ENCODE assay signal across 22 mouse cellular contexts in the genomic region with DNA sequence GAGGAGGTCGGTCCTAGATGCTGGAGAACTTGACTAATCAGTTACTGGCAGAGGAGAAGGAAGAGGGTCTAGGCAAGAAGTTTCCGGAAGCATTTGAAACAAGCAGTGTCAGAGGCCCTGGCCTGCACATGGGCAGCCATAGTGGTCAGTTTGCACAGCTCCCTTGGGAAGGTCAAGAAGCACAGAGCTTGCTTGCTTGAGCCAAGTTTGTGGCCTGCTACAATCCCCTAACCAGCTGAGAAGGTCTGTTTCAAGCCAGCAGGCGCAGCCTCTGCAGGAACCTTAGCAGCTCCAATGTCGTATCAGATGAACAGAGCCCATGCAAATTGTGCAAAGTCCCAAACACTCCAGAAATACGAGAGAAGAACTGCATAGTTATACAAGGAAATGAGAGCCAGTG. TPM values are rescaled to one million over a fixed set of nuclear protein-coding genes. Genes with fewer than 3 reads are reported as not detected.
DNase-seq lines count a peak whose midpoint lies in the region; ATAC-seq and TF ChIP-seq lines count a peak whose summit lies in the region.
"Had no signal": no experiment of that assay in that cellular context is flagged by ENCODE, and none has a peak within 500 bp of the region (broad histone marks: within the 10 kb centered on the region; RNA-seq: fewer than 3 reads in every experiment).

No protein-coding gene starts in this region.

- H3K36me3 ChIP-seq in intestine, embryonic 16.5 days (ENCODE audit: control insufficient read depth, insufficient read depth, low read length): peaks cover 10% of the 10 kb centered on the region; the same call in 1 of the 2 replicates
- peaks cover 15% of the 10 kb centered on the region for H3K36me3 ChIP-seq in intestine, embryonic 15.5 days
- H3K36me3 ChIP-seq in intestine, postnatal 0 days (ENCODE audit: control insufficient read depth, insufficient read depth): peaks cover 52% of the 10 kb centered on the region
- H3K36me3 ChIP-seq in small intestine, adult 2 months (ENCODE audit: control insufficient read depth, insufficient read depth, low read length): peaks cover 50% of the 10 kb centered on the region

- H3K9me3 ChIP-seq in intestine, embryonic 16.5 days (ENCODE audit: control insufficient read depth, low read length): no peaks in the 10 kb centered on the region
- no peaks in the 10 kb centered on the region for H3K9me3 ChIP-seq in intestine, embryonic 15.5 days
- H3K9me3 ChIP-seq in intestine, postnatal 0 days (ENCODE audit: control insufficient read depth): no peaks in the 10 kb centered on the region
- H3K9me3 ChIP-seq: embryonic facial prominence, embryonic 10.5 days; forebrain, embryonic 10.5 days; heart, embryonic 13.5 days; hindbrain, embryonic 12.5 days had no signal

- no peak overlapping the region for H3K4me3 ChIP-seq in intestine, embryonic 16.5 days (ENCODE audit: low read length)
- no peak overlapping the region for H3K4me3 ChIP-seq in intestine, embryonic 15.5 days (replicated peaks)
- H3K4me3 ChIP-seq in intestine, postnatal 0 days (ENCODE audit: low read depth, low read length): no peak overlapping the region
- H3K4me3 ChIP-seq in small intestine, adult 2 months (ENCODE audit: low read depth, low read length): no peak overlapping the region
- H3K4me3 ChIP-seq: embryonic facial prominence, embryonic 10.5 days; forebrain, embryonic 10.5 days; gastrocnemius, adult 2 months; heart, embryonic 13.5 days; hindbrain, embryonic 12.5 days had no signal

- WGBS in intestine, embryonic 16.5 days: 74% methylated on average over 5 of the region's 5 CpGs
- 76% methylated on average over 5 of the region's 5 CpGs for WGBS in intestine, embryonic 15.5 days
- WGBS in intestine, postnatal 0 days: 62% methylated on average over 5 of the region's 5 CpGs
- WGBS in small intestine, adult 2 months: 68% methylated on average over 5 of the region's 5 CpGs

- no peak for TF ChIP-seq POLR2A in small intestine, adult 2 months (IDR thresholded peaks at IDR 0.05; ENCODE audit: low read depth, low read length)

- no peaks in the 10 kb centered on the region for H3K27me3 ChIP-seq in intestine, embryonic 16.5 days (replicated peaks; ENCODE audit: control insufficient read depth, insufficient read depth, low read length)
- no peaks in the 10 kb centered on the region for H3K27me3 ChIP-seq in intestine, embryonic 15.5 days (replicated peaks)
- H3K27me3 ChIP-seq in intestine, postnatal 0 days (replicated peaks; ENCODE audit: control insufficient read depth, insufficient read depth, low read length): no peaks in the 10 kb centered on the region
- no peaks in the 10 kb centered on the region for H3K27me3 ChIP-seq in small intestine, adult 2 months (ENCODE audit: control insufficient read depth, insufficient read depth, low read length)
- H3K27me3 ChIP-seq: CH12.LX; heart, embryonic 13.5 days; hindbrain, embryonic 12.5 days; Patski had no signal

- no peak overlapping the region for H3K9ac ChIP-seq in intestine, embryonic 16.5 days (ENCODE audit: low read depth, low read length)
- H3K9ac ChIP-seq in intestine, embryonic 15.5 days: no peak overlapping the region
- no peak overlapping the region for H3K9ac ChIP-seq in intestine, postnatal 0 days (ENCODE audit: low read depth, low read length)
- H3K9ac ChIP-seq: heart, embryonic 13.5 days; hindbrain, embryonic 12.5 days had no signal

- peak; percentile 41 for DNase-seq in kidney, postnatal 14 days
- no peak for DNase-seq in kidney, adult 11 months
- DNase-seq: adrenal gland, adult 2 months; adrenal gland, postnatal 36 days; cerebellum, adult 2 months; cerebellum, postnatal 10 days; gastrocnemius, adult 2 months; gastrocnemius, postnatal 25 days; heart, postnatal 36 days had no signal

- peaks cover 6% of the 10 kb centered on the region; the same call in 1 of the 2 replicates for H3K4me1 ChIP-seq in intestine, embryonic 16.5 days (ENCODE audit: control insufficient read depth, insufficient read depth, low read length)
- H3K4me1 ChIP-seq in intestine, embryonic 15.5 days (replicated peaks): 0 out of 2 replicates have a peak, but pooled peaks cover 4% of the 10 kb centered on the region
- H3K4me1 ChIP-seq in intestine, postnatal 0 days (replicated peaks; ENCODE audit: control insufficient read depth, insufficient read depth, low read length): 0 out of 2 replicates have a peak, but pooled peaks cover 3% of the 10 kb centered on the region
- H3K4me1 ChIP-seq in small intestine, adult 2 months (ENCODE audit: control insufficient read depth, insufficient read depth, insufficient read length, low read length): peaks cover 27% of the 10 kb centered on the region
- H3K4me1 ChIP-seq: embryonic facial prominence, embryonic 10.5 days; forebrain, embryonic 10.5 days; heart, embryonic 13.5 days; hindbrain, embryonic 12.5 days had no signal

- ATAC-seq in intestine, embryonic 16.5 days: no peak
- ATAC-seq in intestine, embryonic 15.5 days: no peak
- ATAC-seq in intestine, postnatal 0 days: no peak
- ATAC-seq: activated CD4-positive, CD25-positive, alpha-beta regulatory T cell, adult 4 months; forebrain, embryonic 14.5 days; Patski had no signal

- H3K4me2 ChIP-seq in intestine, embryonic 16.5 days (ENCODE audit: low read depth, low read length): no peak overlapping the region
- no peak overlapping the region for H3K4me2 ChIP-seq in intestine, embryonic 15.5 days (replicated peaks)
- H3K4me2 ChIP-seq in intestine, postnatal 0 days (replicated peaks; ENCODE audit: low read depth): no peak overlapping the region
- H3K4me2 ChIP-seq: heart, embryonic 13.5 days; hindbrain, embryonic 12.5 days had no signal

- peak overlapping the region; percentile 16; the same call in 1 of the 2 replicates for H3K27ac ChIP-seq in intestine, embryonic 16.5 days (ENCODE audit: low read length)
- H3K27ac ChIP-seq in intestine, embryonic 15.5 days: no peak overlapping the region
- peak overlapping the region; percentile 60 for H3K27ac ChIP-seq in intestine, postnatal 0 days (ENCODE audit: low read depth, low read length)
- peak overlapping the region; percentile 72; the same call in 1 of the 2 replicates for H3K27ac ChIP-seq in small intestine, adult 2 months (ENCODE audit: insufficient read depth, low read depth, low read length)
- H3K27ac ChIP-seq: embryonic facial prominence, embryonic 10.5 days; forebrain, embryonic 10.5 days; gastrocnemius, adult 2 months; heart, embryonic 13.5 days; hindbrain, embryonic 12.5 days had no signal

- TF ChIP-seq CTCF in intestine, postnatal 0 days (IDR thresholded peaks at IDR 0.05; ENCODE audit: low read depth): no peak
- TF ChIP-seq CTCF in small intestine, adult 2 months (IDR thresholded peaks at IDR 0.05; ENCODE audit: extremely low read depth, insufficient read length, insufficient replicate concordance, low read depth, low read length): no peak

RNA-seq across cellular contexts. Expression of a gene that starts 10.1 kb away (rescaled TPM):
- 0.11 and 0.17 TPM in 2 replicates for polyA plus RNA-seq in intestine, embryonic 16.5 days (2015; fragmentation: Nextera tagmentation; extraction: Ambion mirVana)
- 0.11 and 0.18 TPM in 2 replicates for polyA plus RNA-seq in intestine, embryonic 15.5 days (2015; fragmentation: Nextera tagmentation; extraction: Ambion mirVana)
- 0.12 and 0.18 TPM in 2 replicates for polyA plus RNA-seq in intestine, postnatal 0 days (2015; fragmentation: Nextera tagmentation; extraction: Ambion mirVana)
- 3.9 and 4.0 TPM in 2 replicates for polyA plus RNA-seq in small intestine, adult 2 months (2012; rRNA removed)
- polyA plus RNA-seq: activated CD4-positive, CD25-positive, alpha-beta regulatory T cell, adult 4 months; cerebellum, adult 2 months; forebrain, embryonic 14.5 days; heart, postnatal 0 days had no signal

RNA-seq across cellular contexts. Expression of a gene that starts 25.2 kb away (rescaled TPM):
- 69.7 and 70.0 TPM in 2 replicates for polyA plus RNA-seq in intestine, embryonic 16.5 days (2015; fragmentation: Nextera tagmentation; extraction: Ambion mirVana)
- polyA plus RNA-seq in intestine, embryonic 15.5 days (2015; fragmentation: Nextera tagmentation; extraction: Ambion mirVana): 64.5 and 66.6 TPM in 2 replicates
- 58.5 and 61.3 TPM in 2 replicates for polyA plus RNA-seq in intestine, postnatal 0 days (2015; fragmentation: Nextera tagmentation; extraction: Ambion mirVana)
- polyA plus RNA-seq in small intestine, adult 2 months (2012; rRNA removed): 51.8 and 74.6 TPM in 2 replicates

RNA-seq across cellular contexts. Expression of a gene that starts 50.2 kb away (rescaled TPM):
- polyA plus RNA-seq in intestine, embryonic 16.5 days (2015; fragmentation: Nextera tagmentation; extraction: Ambion mirVana): 0.13 and 0.26 TPM in 2 replicates
- not detected in 2 replicates for polyA plus RNA-seq in intestine, embryonic 15.5 days (2015; fragmentation: Nextera tagmentation; extraction: Ambion mirVana)
- polyA plus RNA-seq in intestine, postnatal 0 days (2015; fragmentation: Nextera tagmentation; extraction: Ambion mirVana): 0.09 TPM in 1 of 2 replicates, not detected in the other
- polyA plus RNA-seq in small intestine, adult 2 months (2012; rRNA removed): 0.06 and 0.25 TPM in 2 replicates
- polyA plus RNA-seq: activated CD4-positive, CD25-positive, alpha-beta regulatory T cell, adult 4 months; adrenal gland, adult 2 months; cerebellum, adult 2 months; forebrain, embryonic 14.5 days; heart, postnatal 0 days had no signal
